Mouse (Mus musculus) CH12.LX (cell line): ENCODE measurements around the gene Mrpl16. TPM values are rescaled to one million over a fixed set of nuclear protein-coding genes. Genes with fewer than 3 reads are reported as not detected.

Experiments
- DNase-seq: peaks from one replicate; pipeline ENCODE4 v3.0.0-alpha.2; 2013; ENCODE audit errors: extremely low read depth
- H3K27ac ChIP-seq: 2 replicates; pipeline ENCODE4 v1.5.1; 2012; ENCODE audit warnings: low read depth, mild to moderate bottlenecking, control low read depth, moderate library complexity; ENCODE audit not compliant: insufficient read depth
- H3K27me3 ChIP-seq: replicated peaks from 2 replicates; pipeline ENCODE3; 2012; ENCODE audit warnings: inconsistent platforms
- H3K36me3 ChIP-seq, 2 experiments: replicated peaks in 1 of 2; 2 replicates each; pipeline versions ENCODE3 to v1.6.1; 2012; ENCODE audit warnings: inconsistent platforms in 1 of 2, low read length in 1 of 2, mild to moderate bottlenecking in 1 of 2, mixed read lengths in 1 of 2, moderate library complexity in 1 of 2; ENCODE audit not compliant: control insufficient read depth in 1 of 2, insufficient read depth in 1 of 2
- H3K4me1 ChIP-seq, 2 experiments: 2 replicates each; pipeline ENCODE4 v1.6.1; 2012; ENCODE audit warnings: inconsistent platforms in 1 of 2, moderate library complexity in 1 of 2; ENCODE audit not compliant: insufficient read depth in 2 of 2, control insufficient read depth in 1 of 2
- H3K4me2 ChIP-seq: 2 replicates; pipeline ENCODE4 v1.6.1; 2012; ENCODE audit warnings: low read depth, mild to moderate bottlenecking, control low read depth; ENCODE audit not compliant: poor library complexity, insufficient read depth, severe bottlenecking
- H3K4me3 ChIP-seq, 3 experiments: fragments of 150-350 bp in 1 of 3; sonication (generic) in 1 of 3; replicated peaks in 1 of 3; 2 replicates each; pipeline versions ENCODE3 to v1.5.1; 2011 to 2012; ENCODE audit warnings: low read depth in 2 of 3, low read length in 2 of 3, mild to moderate bottlenecking in 2 of 3, moderate library complexity in 2 of 3, control low read depth in 1 of 3, improper control_type of control experiment in 1 of 3, inconsistent platforms in 1 of 3, mixed read lengths in 1 of 3; ENCODE audit not compliant: poor library complexity in 1 of 3
- H3K79me2 ChIP-seq: replicated peaks from 2 replicates; pipeline ENCODE4 v1.6.1; 2012; ENCODE audit warnings: mild to moderate bottlenecking, moderate library complexity; ENCODE audit not compliant: control insufficient read depth, poor library complexity, insufficient read depth, severe bottlenecking; ENCODE audit errors: extremely low read depth
- H3K9ac ChIP-seq: 2 replicates; pipeline ENCODE4 v1.6.1; 2012; ENCODE audit warnings: low read depth, mild to moderate bottlenecking, control low read depth, moderate library complexity; ENCODE audit not compliant: insufficient read depth
- H3K9me3 ChIP-seq: replicated peaks from 2 replicates; pipeline ENCODE3; 2012; ENCODE audit warnings: low read length, inconsistent platforms, mixed read lengths
- E2F4 ChIP-seq: IDR thresholded peaks from 2 replicates; pipeline ENCODE4 v1.6.1; 2011; ENCODE audit warnings: low read depth, low read length, improper control_type of control experiment; ENCODE audit not compliant: insufficient replicate concordance
- EP300 ChIP-seq: IDR thresholded peaks from 2 replicates; pipeline ENCODE4 v1.6.1; 2011; ENCODE audit warnings: low read length, improper control_type of control experiment
- ETS1 ChIP-seq: conservative IDR thresholded peaks from 2 replicates; pipeline ENCODE4 v1.6.1; 2012; ENCODE audit warnings: low read depth, mild to moderate bottlenecking, inconsistent platforms, low read length, improper control_type of control experiment, moderate library complexity
- GABPA ChIP-seq: IDR thresholded peaks from 2 replicates; pipeline ENCODE4 v1.6.1; 2012; ENCODE audit warnings: low read depth, low read length, improper control_type of control experiment, inconsistent platforms; ENCODE audit not compliant: insufficient replicate concordance
- MAZ ChIP-seq: IDR thresholded peaks from 2 replicates; pipeline ENCODE4 v1.6.1; 2012; ENCODE audit warnings: low read depth, mild to moderate bottlenecking, inconsistent platforms, low read length, improper control_type of control experiment, moderate library complexity
- MXI1 ChIP-seq: IDR thresholded peaks from 2 replicates; pipeline ENCODE4 v1.6.1; 2011; ENCODE audit warnings: mild to moderate bottlenecking, low read depth, low read length, improper control_type of control experiment
- POLR2AphosphoS2 ChIP-seq: IDR thresholded peaks from 2 replicates; pipeline ENCODE4 v1.6.1; 2011; ENCODE audit warnings: low read depth, low read length, improper control_type of control experiment
- ZKSCAN1 ChIP-seq: IDR thresholded peaks from 2 replicates; pipeline ENCODE4 v1.6.1; 2012; ENCODE audit warnings: low read depth, inconsistent platforms, low read length, improper control_type of control experiment, borderline replicate concordance
- ZNF384 ChIP-seq: IDR thresholded peaks from 2 replicates; pipeline ENCODE4 v1.6.1; 2012; ENCODE audit warnings: low read depth, low read length, improper control_type of control experiment, inconsistent platforms
- dilution Hi-C: fragments of 300-500 bp; cut with MboI; formaldehyde crosslinking; loops from 2 replicates; pipeline ENCODE4 v1.14.3; 2020; ENCODE audit warnings: low sequenced_read_pairs; ENCODE audit not compliant: extremely low pct_unique_long_range_greater_than_20kb, extremely low pct_ligation_motif_present
- in situ Hi-C: fragments of 300-500 bp; cut with MboI; formaldehyde crosslinking; loops from 3 replicates; pipeline ENCODE4 v1.14.3; 2019; ENCODE audit warnings: low sequenced_read_pairs, low pct_ligation_motif_present, low pct_unique_long_range_greater_than_20kb, mixed read lengths
- polyA plus RNA-seq: library from polyadenylated mRNA; unstranded; fragments of >175 nt; gene quantifications from 2 replicates; pipeline ENCODE4 v1.2.1, GENCODE M21; 2012; ENCODE audit warnings: low read depth; ENCODE audit not compliant: insufficient read length
- total RNA-seq, 2 experiments: library from RNA; depleted of rRNA; stranded (reverse); fragments of 300-350 nt in 1 of 2; fragments of >200 nt in 1 of 2; gene quantifications; 2 replicates each; pipeline ENCODE4 v1.2.3; 2012 to 2014

Mrpl16 gene
- total and polyA plus RNA-seq, 3 experiments, result 61.8 to 77.3 (median 72.8) TPM

GRCm38 (mm10) chr19:11804423-11804822 lies 34.2 kb downstream of the Mrpl16 start:
- no peak overlapping the region for H3K4me2 ChIP-seq
- H3K36me3 ChIP-seq, result no peaks in the 10 kb centered on the region
- H3K4me1 ChIP-seq, result no peaks in the 10 kb centered on the region; a peak in 1 of 4 replicates
- no peak overlapping the region for H3K9ac ChIP-seq
- no peak overlapping the region for H3K27ac ChIP-seq
- dilution Hi-C loops, result no loop called here
- no peaks in the 10 kb centered on the region for H3K27me3 ChIP-seq
- no peak overlapping the region for H3K4me3 ChIP-seq
- no peaks in the 10 kb centered on the region for H3K79me2 ChIP-seq
- in situ Hi-C loops, result no loop called here
- no peak for TF ChIP-seq ZKSCAN1
- DNase-seq, result no peak
- no peaks in the 10 kb centered on the region for H3K9me3 ChIP-seq

- no peak for DNase-seq
- Histone ChIP-seq H3K27ac (no peak overlapping the region), H3K4me3 (no peak overlapping the region), H3K9ac (no peak overlapping the region), H3K79me2 (no peaks in the 10 kb centered on the region), H3K36me3 (no peaks in the 10 kb centered on the region), H3K27me3 (no peaks in the 10 kb centered on the region), H3K4me1 (no peaks in the 10 kb centered on the region), H3K9me3 (no peaks in the 10 kb centered on the region), H3K4me2 (no peak overlapping the region)
- dilution Hi-C loops, result no loop called here
- in situ Hi-C loops, result no loop called here
- TF ChIP-seq MXI1 (no peak), E2F4 (no peak), EP300 (no peak), POLR2AphosphoS2 (no peak), MAZ (no peak), ZNF384 (no peak), ZKSCAN1 (no peak), GABPA (no peak)
Measured at GRCm38 (mm10) chr19:11807251-11807650, 37.1 kb downstream of the Mrpl16 start.

- Histone ChIP-seq H3K4me2 (no peak overlapping the region), H3K27me3 (no peaks in the 10 kb centered on the region), H3K36me3 (no peaks in the 10 kb centered on the region), H3K9me3 (no peaks in the 10 kb centered on the region), H3K9ac (no peak overlapping the region), H3K27ac (no peak overlapping the region), H3K4me3 (no peak overlapping the region), H3K79me2 (no peaks in the 10 kb centered on the region), H3K4me1 (no peaks in the 10 kb centered on the region)
- in situ Hi-C loops (no loop called here), dilution Hi-C loops (no loop called here)
- DNase-seq, result no peak
- TF ChIP-seq ETS1, result no peak
Measured at GRCm38 (mm10) chr19:11807822-11808221, 37.6 kb downstream of the Mrpl16 start.
